Mouse (Mus musculus): ENCODE data around the gene Mms22l.

GRCm38 (mm10) chr4:24631177-24631911, 135.1 kb downstream of the Mms22l start:
- no peak for TF ChIP-seq CTCF (IDR thresholded peaks at IDR 0.05; ENCODE audit: low read depth, low read length)
- no peak for TF ChIP-seq POLR2A (IDR thresholded peaks at IDR 0.05; ENCODE audit: insufficient read depth, low read length)
- TF ChIP-seq EP300 (IDR thresholded peaks at IDR 0.05; ENCODE audit: insufficient read depth, low read depth, low read length) = no peak

All from ES-Bruce4 (cell line).